Mouse (Mus musculus): Measurements from ENCODE around the gene Gm49373. TPM values are rescaled to one million over a fixed set of nuclear protein-coding genes. Genes with fewer than 3 reads are reported as not detected.

Gm49373 gene
- polyA plus RNA-seq, 1 experiment from 2014 or later = 0.84 TPM

GRCm38 (mm10) chr9:21022288-21022687, 50.6 kb downstream of the Gm49373 start:
- Histone ChIP-seq H3K36me3 (ENCODE audit: insufficient read depth, low read length) (no peaks in the 10 kb centered on the region), H3K27me3 (ENCODE audit: insufficient read depth, low read length) (peaks cover 8% of the 10 kb centered on the region), H3K9me3 (ENCODE audit: low read length) (no peaks in the 10 kb centered on the region), H3K4me1 (ENCODE audit: insufficient read depth, low read length) (no peaks in the 10 kb centered on the region), H3K4me3 (ENCODE audit: low read length) (no peak overlapping the region), H3K9ac (replicated peaks; ENCODE audit: low read length) (no peak overlapping the region), H3K4me2 (replicated peaks; ENCODE audit: low read depth, low read length) (no peak overlapping the region), H3K27ac (ENCODE audit: low read length) (no peak overlapping the region)
- no peak for ATAC-seq (ENCODE audit: low FRiP score, low TSS enrichment)
- 59% methylated on average over 6 of the region's 6 CpGs for WGBS

GRCm38 (mm10) chr9:21021363-21021762, 51.5 kb downstream of the Gm49373 start:
- no peak for ATAC-seq (ENCODE audit: low FRiP score, low TSS enrichment)
- Histone ChIP-seq H3K4me3 (ENCODE audit: low read length) (no peak overlapping the region), H3K9me3 (ENCODE audit: low read length) (no peaks in the 10 kb centered on the region), H3K36me3 (ENCODE audit: insufficient read depth, low read length) (no peaks in the 10 kb centered on the region), H3K4me1 (ENCODE audit: insufficient read depth, low read length) (0 out of 2 replicates have a peak, but pooled peaks cover 4% of the 10 kb centered on the region), H3K9ac (replicated peaks; ENCODE audit: low read length) (no peak overlapping the region), H3K27me3 (ENCODE audit: insufficient read depth, low read length) (peaks cover 16% of the 10 kb centered on the region), H3K4me2 (replicated peaks; ENCODE audit: low read depth, low read length) (no peak overlapping the region), H3K27ac (ENCODE audit: low read length) (no peak overlapping the region)
- 80% methylated on average over 3 of the region's 3 CpGs for WGBS

GRCm38 (mm10) chr9:21018600-21018999, 54.3 kb downstream of the Gm49373 start:
- no peaks in the 10 kb centered on the region for H3K9me3 ChIP-seq (ENCODE audit: low read length)
- WGBS = 73% methylated on average over 2 of the region's 2 CpGs
- ATAC-seq (ENCODE audit: low FRiP score, low TSS enrichment) = no peak

GRCm38 (mm10) chr9:21017177-21017575, 55.7 kb downstream of the Gm49373 start:
- ATAC-seq (ENCODE audit: low FRiP score, low TSS enrichment) = no peak
- 36% methylated on average over 4 of the region's 4 CpGs for WGBS
- H3K9ac ChIP-seq (replicated peaks; ENCODE audit: low read length) = no peak overlapping the region
- H3K4me2 ChIP-seq (replicated peaks; ENCODE audit: low read depth, low read length) = peak overlapping the region; percentile 65
- H3K27me3 ChIP-seq (ENCODE audit: insufficient read depth, low read length) = peaks cover 23% of the 10 kb centered on the region
- no peaks in the 10 kb centered on the region for H3K9me3 ChIP-seq (ENCODE audit: low read length)
- no peak overlapping the region for H3K27ac ChIP-seq (ENCODE audit: low read length)
- peaks cover 20% of the 10 kb centered on the region; the same call in 1 of the 2 replicates for H3K4me1 ChIP-seq (ENCODE audit: insufficient read depth, low read length)
- H3K4me3 ChIP-seq (ENCODE audit: low read length) = peak overlapping the region; percentile 41
- H3K36me3 ChIP-seq (ENCODE audit: insufficient read depth, low read length) = no peaks in the 10 kb centered on the region

More at GRCm38 (mm10) chr9:21018600-21018999, 54.3 kb downstream of the Gm49373 start:
- Histone ChIP-seq H3K36me3 (ENCODE audit: insufficient read depth, low read length) (no peaks in the 10 kb centered on the region), H3K4me1 (ENCODE audit: insufficient read depth, low read length) (peaks cover 18% of the 10 kb centered on the region; the same call in 1 of the 2 replicates), H3K27me3 (ENCODE audit: insufficient read depth, low read length) (peaks cover 23% of the 10 kb centered on the region), H3K4me2 (replicated peaks; ENCODE audit: low read depth, low read length) (no peak overlapping the region), H3K27ac (ENCODE audit: low read length) (no peak overlapping the region), H3K9ac (replicated peaks; ENCODE audit: low read length) (no peak overlapping the region), H3K4me3 (ENCODE audit: low read length) (no peak overlapping the region)

GRCm38 (mm10) chr9:21016331-21017176, 56.3 kb downstream of the Gm49373 start:
- peak overlapping the region; percentile 65 for H3K4me2 ChIP-seq (replicated peaks; ENCODE audit: low read depth, low read length)
- H3K27ac ChIP-seq (ENCODE audit: low read length) = no peak overlapping the region
- 5% methylated on average over 17 of the region's 17 CpGs for WGBS
- ATAC-seq (ENCODE audit: low FRiP score, low TSS enrichment) = no peak
- peak overlapping the region; percentile 41 for H3K4me3 ChIP-seq (ENCODE audit: low read length)
- H3K9me3 ChIP-seq (ENCODE audit: low read length) = no peaks in the 10 kb centered on the region
- H3K4me1 ChIP-seq (ENCODE audit: insufficient read depth, low read length) = peaks cover 22% of the 10 kb centered on the region; the same call in 1 of the 2 replicates
- H3K9ac ChIP-seq (replicated peaks; ENCODE audit: low read length) = peak overlapping the region; percentile 22; the same call in 1 of the 2 replicates
- peaks cover 23% of the 10 kb centered on the region for H3K27me3 ChIP-seq (ENCODE audit: insufficient read depth, low read length)
- no peaks in the 10 kb centered on the region for H3K36me3 ChIP-seq (ENCODE audit: insufficient read depth, low read length)

- peak within 1 kb of the TSS; percentile 50 for H3K27ac ChIP-seq (ENCODE audit: low read length)
- H3K4me2 ChIP-seq (replicated peaks; ENCODE audit: low read depth, low read length) = peak within 1 kb of the TSS; percentile 65
- H3K36me3 ChIP-seq (ENCODE audit: insufficient read depth, low read length) = no peaks in the 10 kb centered on the region
- peak; percentile 80 for ATAC-seq (ENCODE audit: low FRiP score, low TSS enrichment)
- H3K4me3 ChIP-seq (ENCODE audit: low read length) = peak within 1 kb of the TSS; percentile 41
- peak within 1 kb of the TSS; percentile 22 for H3K9ac ChIP-seq (replicated peaks; ENCODE audit: low read length)
- peaks cover 23% of the 10 kb centered on the region for H3K27me3 ChIP-seq (ENCODE audit: insufficient read depth, low read length)
- peaks cover 22% of the 10 kb centered on the region; the same call in 1 of the 2 replicates for H3K4me1 ChIP-seq (ENCODE audit: insufficient read depth, low read length)
- 1% methylated on average over 30 of the region's 30 CpGs for WGBS
- H3K9me3 ChIP-seq (ENCODE audit: low read length) = no peaks in the 10 kb centered on the region
These were observed 57.2 kb downstream of the Gm49373 start, which contains the start of gene Icam1 for GRCm38 (mm10) chr9:21015571-21016130. TSS of gene Icam1 (plus strand) at chr9:21015985.

- peaks cover 22% of the 10 kb centered on the region; the same call in 1 of the 2 replicates for H3K4me1 ChIP-seq (ENCODE audit: insufficient read depth, low read length)
- no peaks in the 10 kb centered on the region for H3K36me3 ChIP-seq (ENCODE audit: insufficient read depth, low read length)
- peak overlapping the region; percentile 41 for H3K4me3 ChIP-seq (ENCODE audit: low read length)
- no peaks in the 10 kb centered on the region for H3K9me3 ChIP-seq (ENCODE audit: low read length)
- H3K27me3 ChIP-seq (ENCODE audit: insufficient read depth, low read length) = peaks cover 23% of the 10 kb centered on the region
- peak overlapping the region; percentile 22 for H3K9ac ChIP-seq (replicated peaks; ENCODE audit: low read length)
- 2% methylated on average over 29 of the region's 29 CpGs for WGBS
- H3K27ac ChIP-seq (ENCODE audit: low read length) = peak overlapping the region; percentile 50
- peak overlapping the region; percentile 65 for H3K4me2 ChIP-seq (replicated peaks; ENCODE audit: low read depth, low read length)
- peak; percentile 50 for ATAC-seq (ENCODE audit: low FRiP score, low TSS enrichment)
These were observed 58.0 kb downstream of the Gm49373 start for GRCm38 (mm10) chr9:21014691-21015570.
